Mouse (Mus musculus) spleen, adult 2 months (tissue): Measurements from ENCODE around the gene Rpl7a.

ENCODE experiments used
- CTCF ChIP-seq: fragments of 200-500 bp; IDR thresholded peaks from 2 replicates; pipeline ENCODE4 v1.5.1; 2011; ENCODE audit warnings: mild to moderate bottlenecking, inconsistent platforms; ENCODE audit not compliant: insufficient read depth, insufficient read length, insufficient replicate concordance; ENCODE audit errors: extremely low read depth
- POLR2A ChIP-seq: fragments of 200-500 bp; IDR thresholded peaks from 2 replicates; pipeline ENCODE4 v1.6.1; 2011; ENCODE audit warnings: low read depth, low read length, inconsistent platforms

- TF ChIP-seq POLR2A (no peak), CTCF (peak; percentile 74; the same call in 1 of the 2 replicates)
Observed at GRCm38 (mm10) chr2:26907109-26907508, 3.5 kb upstream of the Rpl7a start.
